Mouse (Mus musculus) retina, postnatal 1 day (tissue): ENCODE data around the gene Foxe3.
"Not testable (repeated sequence)": the region's sequence is repeated elsewhere in the genome, so short reads cannot be mapped to it uniquely, and the experiment has no call there.

Experiments used
- DNase-seq: peaks from one replicate; pipeline ENCODE4 v3.0.0-alpha.2; 2012

The Foxe3 gene

DNA sequence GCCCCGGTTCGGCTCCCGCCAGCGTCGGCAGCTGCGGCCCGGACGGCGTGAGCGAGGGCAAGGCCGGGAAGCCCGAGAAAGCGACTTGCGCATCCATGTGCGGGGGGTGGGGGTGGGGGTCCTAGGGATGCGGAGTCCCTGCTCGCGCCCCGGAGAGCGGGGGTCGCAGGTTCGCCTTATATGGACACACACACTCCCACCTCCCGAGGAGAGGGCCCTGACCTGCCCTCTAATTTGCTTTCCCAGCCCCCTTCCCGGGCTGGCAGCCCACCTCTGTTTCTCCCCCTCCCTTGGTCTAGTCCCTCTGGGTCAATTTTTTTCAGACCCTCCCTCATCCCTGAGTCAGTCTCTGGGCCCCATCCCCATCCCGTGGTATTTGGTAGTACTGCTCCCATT, at the start of gene Foxe3:
TSS of gene Foxe3 (minus strand) at position 97 of the 396 bp plus-strand sequence.
- no peak for DNase-seq

DNA sequence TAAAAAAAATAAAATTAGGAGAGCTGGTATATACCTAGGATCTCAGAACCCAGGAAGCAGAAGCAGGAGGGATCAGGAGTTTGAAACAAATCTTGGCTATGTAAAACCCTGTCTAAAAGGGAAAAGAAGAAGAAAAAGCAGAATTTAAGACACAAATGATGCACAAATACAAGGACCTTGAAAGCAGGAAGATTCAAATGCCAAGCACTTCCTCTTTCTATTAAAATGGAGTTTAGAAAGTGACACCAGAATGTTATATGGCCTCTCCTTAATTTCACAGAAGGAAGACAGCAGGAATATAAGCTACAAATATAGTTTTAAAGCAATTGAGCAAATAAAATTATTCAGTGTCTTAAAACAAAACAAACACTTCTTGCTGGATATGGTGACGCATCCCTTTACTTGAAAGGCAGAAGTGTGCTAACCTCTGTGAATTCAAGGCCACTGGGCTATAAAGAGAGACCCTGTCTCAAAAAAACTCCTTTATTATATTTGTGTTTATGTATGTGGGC, 47.5 kb upstream of the Foxe3 start:
- no peak for DNase-seq

DNA sequence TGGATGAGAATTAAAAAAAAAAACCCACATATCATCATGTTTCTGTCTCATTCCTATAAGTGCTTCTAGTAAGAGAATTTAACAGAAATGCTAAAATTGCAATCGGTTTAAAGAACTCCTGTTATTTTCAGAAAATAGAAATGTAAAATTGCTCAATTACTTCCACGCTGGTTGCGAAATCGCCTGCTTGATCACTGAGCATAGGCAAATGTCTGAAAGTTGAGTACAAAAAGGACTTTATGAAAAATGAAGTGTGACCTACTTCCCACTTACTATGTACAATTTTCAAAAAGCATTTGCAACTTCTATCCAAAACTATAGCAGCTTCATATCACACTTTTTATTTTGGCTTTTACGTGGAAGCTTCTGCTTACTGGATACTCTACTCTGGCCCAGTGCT, 44.9 kb upstream of the Foxe3 start:
- DNase-seq, result no peak

DNA sequence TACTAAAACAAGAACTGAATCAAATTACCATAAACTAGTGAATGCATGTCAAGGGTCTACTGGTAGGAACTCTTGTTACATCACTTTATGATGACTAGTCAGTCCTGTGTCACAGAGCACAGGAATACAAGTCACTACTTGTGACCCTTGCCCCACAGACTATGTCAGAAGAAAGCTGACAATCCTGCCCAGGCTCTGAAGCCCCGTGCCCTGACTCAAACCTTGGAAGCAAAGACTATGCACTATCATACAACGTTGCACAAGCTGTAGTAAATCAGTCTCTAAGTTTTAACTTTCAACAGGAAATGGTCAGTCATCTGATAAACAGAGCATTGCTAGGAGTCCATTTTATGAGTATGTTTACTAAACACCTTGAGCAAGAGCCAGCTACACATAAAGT, 35.1 kb upstream of the Foxe3 start:
- DNase-seq, result not testable (repeated sequence)

DNA sequence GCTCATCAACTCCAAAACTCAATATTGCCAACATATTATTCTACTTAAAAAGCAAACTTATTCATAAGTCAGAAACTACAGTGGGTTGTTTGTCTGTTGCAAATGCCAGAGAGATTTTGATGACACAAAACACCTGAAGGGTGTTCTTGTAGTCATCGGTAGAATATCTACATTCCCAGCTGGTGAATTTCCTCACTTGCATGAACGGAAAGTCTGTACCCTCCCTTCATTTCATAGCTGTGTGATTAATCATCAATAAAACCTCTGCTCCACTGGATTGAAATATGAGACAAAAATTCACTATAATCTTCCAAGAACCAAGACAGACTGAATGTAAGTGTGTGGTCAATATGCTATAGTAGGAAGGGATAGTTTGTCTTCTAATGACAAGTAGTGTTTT, 33.7 kb upstream of the Foxe3 start:
- DNase-seq, result no peak

DNA sequence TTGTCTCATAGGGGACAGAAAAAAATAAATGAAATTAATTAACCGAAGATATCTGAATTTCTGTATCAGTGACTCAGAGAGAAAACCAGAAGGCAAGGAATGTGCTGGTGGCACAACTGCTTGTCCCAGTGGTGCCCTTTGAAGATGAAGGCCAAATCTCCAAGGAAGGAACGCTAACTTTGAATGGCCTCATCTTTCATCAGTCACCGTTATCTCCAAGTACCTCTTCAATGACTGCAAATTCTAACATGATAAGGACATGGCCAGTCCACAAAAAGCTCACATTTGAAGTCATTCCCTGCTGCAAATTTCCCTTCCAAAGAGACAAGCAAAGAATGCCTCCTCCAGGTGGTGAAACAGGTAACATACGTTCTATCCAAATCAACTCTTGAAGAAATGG, 33.0 kb upstream of the Foxe3 start:
- DNase-seq, result no peak

DNA sequence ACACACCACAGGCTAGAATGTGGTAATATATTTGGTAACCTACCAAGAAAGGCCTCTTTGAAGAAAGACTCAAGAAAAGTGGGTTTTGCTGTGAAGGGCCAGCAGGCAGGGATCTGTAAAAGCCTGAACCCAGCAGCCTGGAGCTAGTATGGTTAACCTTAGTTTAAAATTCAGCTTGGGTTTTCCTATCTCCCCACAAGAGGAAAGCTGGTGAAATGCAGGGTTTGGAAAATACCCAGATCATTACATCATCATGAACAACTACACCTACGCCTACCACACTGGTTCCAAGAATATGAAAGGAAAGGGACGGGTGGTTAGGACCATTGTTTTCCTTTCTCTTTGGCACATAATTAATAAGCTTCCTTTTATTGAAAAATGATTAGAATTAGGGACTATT, 32.4 kb upstream of the Foxe3 start:
- DNase-seq, result no peak

DNA sequence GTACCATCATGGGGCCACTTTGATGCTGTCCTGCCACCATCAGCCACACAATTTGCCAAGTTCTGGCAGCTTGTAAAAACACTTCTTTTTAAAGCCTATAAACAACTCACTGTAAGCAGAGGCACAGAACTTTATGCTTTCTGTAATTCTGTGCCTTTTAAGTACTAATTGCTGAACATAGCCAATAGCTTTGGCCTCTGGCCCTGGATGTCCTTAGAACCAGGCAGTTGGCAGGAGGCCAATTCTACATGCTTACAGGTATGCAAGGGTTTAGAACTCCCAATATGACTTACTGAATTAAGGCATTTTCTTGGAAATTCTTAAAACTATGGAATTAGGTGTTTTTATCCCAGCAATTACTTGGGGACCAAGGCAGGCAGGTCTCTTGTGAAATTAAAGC, 31.6 kb upstream of the Foxe3 start:
- no peak for DNase-seq

DNA sequence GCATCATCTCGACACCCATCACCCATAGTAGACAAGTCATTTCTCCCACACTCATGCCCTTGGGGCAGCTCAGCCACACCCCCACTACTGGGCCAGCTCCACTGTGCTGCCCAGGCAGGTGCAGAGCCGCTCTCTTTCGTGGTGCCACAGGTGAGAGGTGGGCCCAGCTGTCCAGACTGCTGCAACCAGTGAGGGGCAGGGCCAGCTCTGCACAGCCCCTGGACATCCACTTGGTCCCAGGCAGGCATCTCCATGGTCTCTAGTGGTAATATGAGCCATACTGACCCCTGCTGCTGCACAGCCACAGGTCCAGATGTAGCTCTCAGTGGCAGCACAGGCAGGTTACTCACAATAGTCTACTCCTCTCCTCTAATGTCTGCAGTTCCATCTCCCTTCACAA, 27.4 kb upstream of the Foxe3 start:
- no peak for DNase-seq

DNA sequence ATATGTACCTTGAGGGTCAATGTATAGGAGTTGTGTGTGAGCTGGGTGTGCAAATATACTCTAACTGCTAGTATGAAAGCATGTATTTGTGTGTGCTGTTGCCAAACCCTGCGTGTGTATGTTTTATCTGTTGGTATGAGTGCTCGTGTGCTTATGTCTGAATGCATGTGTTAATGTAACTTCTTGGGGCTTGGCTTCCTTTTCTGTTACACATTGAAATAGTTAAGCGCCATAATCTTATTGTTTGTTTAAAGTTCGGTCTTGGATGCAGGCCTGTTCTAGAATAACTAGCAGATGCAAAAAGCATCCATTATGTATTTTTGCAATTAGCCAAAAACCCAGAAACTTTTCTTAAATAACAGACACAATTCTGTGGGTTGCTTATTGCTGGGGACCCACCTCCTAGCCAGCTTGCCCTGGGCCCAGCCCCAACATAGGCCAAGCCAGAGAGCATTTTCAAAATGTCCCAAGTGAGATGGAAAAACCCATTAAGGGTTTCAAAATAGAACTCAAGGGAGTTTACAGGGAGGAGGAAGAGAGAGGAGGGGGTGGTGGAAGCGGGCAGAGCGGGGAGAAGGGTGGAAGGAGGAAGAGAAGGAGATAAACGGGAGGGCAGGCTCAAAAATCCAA, 22.2 kb upstream of the Foxe3 start:
- no peak for DNase-seq

DNA sequence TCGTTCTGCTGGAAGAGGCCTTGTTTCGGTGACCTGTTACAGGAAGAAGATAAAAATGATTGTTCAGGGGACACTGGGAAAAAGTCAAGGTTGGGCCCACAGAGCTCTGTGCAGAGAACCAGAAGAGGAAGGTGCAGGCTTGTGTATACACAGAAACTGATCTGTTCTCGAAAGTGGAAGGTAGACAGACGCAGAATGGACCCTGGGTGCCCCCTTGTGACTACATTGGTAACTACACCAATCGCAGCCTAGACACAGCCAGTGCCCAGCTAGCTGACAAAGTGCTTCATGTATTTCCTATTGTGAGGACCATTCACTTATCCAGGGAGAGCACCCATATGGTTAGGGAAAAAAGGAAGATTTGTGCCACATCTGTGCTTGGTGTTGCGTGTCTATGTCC, 21.6 kb upstream of the Foxe3 start:
- DNase-seq, result peak; percentile 78

DNA sequence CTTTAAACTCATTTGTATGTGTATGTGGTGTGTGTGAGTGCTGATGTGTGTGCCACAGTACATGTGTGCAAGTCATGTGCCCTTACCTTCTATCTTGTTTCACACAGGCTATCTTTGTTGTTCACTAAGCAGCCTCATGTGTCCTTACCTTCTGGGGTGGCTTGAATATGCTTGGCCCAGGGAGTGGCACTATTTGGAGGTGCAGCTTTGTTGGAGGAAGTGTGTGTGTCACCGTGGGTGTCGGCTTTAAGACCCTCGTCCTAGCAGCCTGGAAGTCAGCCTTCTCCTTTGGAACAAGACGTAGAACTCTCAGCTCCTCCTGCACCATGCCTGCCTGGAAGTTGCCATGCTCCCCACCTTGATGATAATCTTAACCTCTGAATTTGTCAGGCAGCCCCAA, 20.6 kb upstream of the Foxe3 start:
- no peak for DNase-seq

DNA sequence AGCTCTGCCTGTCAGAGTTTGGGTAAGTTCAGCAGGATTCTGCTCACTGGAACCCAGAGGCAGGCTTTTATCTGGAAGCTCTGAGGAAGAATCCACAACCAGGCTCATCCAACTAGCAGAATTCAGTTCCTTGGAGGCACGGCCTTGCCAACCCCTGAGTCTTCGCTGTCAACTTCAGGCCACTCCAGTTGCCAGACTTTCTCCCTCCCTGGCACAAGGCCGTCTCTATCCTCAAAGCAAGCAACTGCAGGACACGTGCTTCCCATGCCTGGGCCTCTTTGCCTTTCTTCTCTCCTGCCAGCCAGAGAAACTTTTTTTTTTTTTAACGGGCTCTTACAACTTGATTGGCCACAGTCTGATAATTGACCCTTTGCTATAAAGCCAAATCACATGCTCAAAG, 19.2 kb upstream of the Foxe3 start:
- DNase-seq, result peak; percentile 27

DNA sequence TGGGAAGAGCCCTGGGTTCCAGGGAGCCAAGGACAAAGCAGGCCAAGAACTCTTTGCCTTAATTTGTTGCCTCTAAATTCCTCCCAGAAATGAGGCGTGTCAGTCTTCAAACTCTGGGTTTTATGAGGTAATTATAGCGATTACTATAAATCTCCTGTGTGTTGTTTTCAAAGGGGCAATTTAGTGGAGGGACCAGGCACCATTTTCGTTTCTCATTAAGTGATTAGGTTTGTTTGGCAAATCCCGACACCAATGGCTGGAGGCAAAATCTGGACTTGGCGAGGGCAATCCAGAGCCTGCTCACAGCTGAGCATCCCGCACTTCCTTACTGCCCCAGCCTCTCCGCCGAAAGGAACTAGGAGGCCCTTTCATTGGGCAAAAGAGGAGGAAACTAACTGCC, 16.8 kb upstream of the Foxe3 start:
- no peak for DNase-seq

DNA sequence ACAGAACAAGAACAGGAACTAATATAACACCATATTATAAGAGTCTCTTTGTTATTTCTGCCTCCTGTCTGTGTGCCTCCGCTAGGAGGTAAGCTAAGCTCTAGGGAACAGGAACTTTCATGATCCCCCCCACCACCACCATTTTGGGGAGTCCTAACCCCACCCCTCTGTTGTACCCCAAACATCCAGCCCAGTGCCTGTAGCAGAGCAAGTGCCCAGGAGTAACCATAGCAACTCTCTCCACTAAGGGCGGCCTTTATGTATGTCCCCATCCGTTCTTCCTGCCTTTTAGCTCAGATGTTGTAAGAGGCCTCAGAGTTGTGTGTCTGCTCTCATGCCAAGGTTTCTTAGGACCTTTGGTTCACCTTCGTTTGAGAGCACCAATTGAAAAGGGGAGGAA, 16.3 kb upstream of the Foxe3 start:
- DNase-seq, result no peak

DNA sequence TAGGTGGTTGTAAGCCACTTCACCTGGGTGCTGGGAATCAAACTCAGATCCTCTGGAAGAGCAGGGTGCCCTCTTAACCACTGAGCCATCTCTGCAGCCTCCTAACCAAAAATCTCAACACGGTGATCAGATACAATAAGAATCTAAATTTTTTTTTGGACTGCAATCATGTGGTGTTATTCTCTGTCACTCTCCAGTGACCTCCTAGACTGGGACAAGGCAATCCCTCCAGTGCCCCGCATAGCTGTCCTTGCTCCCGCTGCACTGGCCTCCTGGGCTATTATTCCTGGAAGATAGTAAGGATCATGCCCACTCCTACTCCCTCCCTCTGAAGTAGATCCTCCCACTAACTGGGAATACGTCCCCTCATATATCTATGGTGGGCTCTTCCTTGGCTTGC, 15.5 kb upstream of the Foxe3 start:
- no peak for DNase-seq

DNA sequence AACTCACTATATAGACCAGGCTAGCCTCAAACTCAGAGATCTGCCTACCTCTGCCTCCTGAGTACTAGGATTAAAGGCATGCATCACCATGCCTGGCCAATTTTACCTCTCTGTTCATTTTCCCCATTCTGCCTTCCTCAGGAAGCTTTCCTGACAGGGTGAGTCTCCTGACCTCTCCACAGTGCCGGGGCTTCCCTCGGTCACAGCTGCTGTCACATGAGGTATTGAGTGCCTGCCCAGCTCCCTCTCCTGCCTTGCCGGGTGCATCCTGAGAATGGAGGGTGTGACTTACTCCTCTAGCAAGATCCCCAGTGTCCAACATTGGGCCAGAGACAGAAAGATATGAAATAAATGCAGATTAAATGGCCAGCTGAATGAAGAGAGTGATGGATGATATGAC, 12.4 kb upstream of the Foxe3 start:
- DNase-seq, result no peak

DNA sequence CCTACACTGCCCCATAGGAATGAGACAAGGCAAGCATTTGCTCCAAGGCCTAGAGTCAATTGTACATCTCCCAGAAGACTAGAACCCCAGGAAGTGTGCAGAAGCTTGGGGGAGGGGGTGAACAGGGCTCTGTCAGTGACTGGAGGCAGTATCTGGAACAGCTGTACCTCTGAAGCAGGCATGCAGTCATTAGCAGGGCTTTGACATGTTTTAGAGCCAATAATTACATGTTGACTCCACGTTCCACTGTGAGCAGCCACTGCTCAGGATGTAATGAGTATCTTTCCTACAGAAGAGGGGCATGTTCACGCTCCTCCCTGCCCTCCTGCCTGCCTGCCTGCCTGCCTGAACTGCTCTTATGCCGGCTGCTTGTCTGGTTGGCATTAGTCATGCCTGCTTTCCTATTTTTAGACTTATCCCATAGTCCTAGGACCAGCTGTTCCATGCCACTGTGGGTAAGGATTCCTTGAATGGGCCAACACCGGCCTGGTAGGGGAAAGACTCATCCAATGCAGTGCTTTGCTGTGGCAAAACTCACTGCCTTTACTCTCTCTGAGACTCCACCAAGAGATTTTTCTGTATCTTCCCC, 11.7 kb upstream of the Foxe3 start:
- no peak for DNase-seq

DNA sequence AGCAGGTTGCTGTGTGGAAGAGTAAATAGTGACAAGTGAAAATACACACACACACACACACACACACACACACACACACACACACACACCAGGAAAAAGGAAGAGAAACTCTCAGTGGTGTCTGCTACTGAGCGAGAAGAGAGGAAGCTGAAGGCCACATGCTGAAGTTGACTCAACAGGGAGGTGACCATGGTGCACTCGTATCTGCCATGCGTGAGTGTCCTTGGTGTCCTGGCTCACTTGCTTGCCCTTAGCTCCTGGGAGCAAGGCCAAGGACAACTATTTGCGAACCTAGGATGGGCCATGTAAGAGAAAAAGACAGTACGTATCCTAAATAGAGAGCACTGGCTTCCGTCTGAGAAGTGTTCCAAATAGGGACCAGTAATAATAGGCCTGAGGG, 8.4 kb upstream of the Foxe3 start:
- no peak for DNase-seq

DNA sequence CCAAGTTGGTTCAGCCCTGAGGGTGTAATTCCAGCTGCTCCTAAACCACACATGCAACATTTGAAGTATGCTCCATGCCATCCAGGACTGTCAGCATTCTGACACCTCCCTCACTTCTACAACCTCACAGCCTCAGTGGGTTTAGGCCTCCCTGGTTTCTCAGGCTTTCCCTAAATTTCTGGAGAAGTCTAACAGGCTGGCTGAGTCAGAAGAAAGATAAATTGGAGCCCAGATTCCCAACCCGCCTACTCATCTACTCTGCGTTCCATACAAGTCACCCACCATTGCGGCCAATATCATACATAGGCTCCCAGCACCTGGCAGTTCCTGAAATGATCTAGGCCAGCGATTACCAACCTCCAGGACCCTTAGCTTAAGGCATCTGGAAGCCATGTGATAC, 6.9 kb upstream of the Foxe3 start:
- DNase-seq, result no peak

DNA sequence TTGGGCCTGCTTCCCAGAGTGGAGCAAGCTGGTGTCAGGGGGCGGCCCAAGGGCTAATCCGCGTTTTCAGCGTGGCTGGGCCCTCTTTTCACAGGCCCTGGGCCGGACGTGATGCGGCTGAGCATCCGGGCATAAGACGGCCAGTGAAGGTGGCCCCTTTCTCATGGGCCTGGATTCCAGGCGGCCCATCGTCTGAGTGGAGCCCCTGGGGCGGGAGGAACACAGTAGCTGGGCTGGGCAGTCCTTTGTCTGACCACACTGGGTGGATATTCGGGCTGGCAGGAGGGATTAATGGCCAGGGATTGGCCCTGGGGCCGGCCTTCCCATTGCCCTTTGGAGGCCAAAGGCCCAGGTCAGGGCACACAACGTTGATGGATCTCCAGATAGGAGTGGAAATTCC, 3.3 kb upstream of the Foxe3 start:
- peak; percentile 45 for DNase-seq

DNA sequence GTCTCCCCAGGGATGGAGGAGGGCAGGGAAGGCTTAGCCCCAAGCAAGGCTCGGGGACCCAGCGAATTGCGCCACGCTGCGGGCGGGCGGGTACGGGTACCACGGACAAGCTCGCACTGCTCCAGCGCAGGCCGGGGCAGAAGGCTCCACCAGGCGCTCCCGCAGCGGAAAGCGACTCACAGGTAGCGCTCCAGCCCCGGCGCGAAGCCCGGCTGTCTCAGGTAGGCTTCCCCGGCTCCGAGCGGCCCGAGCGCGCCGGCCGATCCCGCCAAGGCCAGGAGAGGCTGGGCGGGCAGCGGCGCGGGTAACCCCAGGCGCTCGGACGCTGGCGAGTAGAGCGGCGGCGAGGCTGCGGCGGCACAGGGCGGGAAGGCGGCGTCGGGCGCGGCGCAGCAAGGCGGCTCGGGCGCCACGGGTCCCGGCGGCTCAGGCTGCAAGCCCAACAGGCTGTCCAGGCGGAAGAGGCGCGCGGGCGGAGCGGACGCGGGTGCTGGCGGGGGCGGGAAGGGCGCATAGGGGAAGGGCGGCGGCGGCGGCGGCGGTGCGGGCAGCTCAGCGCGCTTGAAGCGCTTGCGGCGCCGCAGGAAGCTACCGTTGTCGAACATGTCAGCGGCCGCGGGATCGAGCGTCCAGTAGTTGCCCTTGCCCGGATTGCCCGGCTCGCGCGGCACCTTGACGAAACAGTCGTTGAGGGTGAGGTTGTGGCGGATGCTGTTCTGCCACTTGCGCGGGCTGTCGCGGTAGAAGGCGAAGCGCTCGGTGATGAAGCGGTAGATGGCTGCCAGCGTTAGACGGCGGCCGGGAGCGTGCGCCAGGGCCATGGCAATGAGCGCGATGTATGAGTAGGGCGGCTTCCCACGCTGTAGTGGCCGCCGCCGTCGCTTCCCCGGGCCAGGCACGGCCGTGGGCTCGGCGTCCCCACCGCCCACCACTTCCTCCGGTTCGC, 569 bp downstream of the Foxe3 start:
- no peak for DNase-seq

DNA sequence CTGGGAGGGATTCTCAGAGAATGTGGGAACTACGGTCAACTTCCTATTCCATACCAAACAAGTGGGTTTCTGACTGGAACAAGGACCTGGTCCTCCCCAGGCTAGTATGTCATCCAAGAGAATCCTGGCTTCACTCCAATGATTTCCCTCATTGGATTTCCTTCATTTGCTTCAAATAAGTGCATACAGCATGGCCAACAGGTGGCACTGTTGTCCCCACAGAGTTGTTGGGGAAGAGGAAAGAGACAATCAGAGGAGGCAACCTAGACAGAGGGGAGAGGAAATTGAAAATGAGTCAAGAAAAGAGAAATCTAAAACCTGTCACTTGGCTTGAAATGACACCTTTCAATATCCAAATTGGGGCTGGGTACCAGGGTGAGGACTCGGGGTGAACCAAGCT, 8.7 kb downstream of the Foxe3 start:
- DNase-seq, result peak; percentile 82

DNA sequence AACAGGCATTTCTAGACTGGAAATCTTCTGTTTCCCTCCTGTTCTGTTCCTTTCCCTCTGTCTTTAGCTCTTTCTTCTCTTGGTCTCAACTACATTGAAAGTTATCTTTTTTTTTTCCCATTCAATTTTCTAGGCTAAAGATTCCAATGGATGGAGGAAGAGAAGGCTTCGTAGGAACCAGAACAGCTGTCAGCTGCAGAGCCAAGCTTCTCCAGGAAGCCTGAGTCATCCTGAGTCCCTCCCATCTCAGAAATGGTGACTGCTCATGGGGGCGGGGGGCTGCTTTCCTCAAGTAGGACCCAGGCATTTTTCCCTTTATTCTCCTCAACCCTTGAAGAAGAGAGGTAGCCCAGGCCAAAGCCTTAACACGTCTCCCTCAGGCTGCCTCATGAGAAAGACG, 9.8 kb downstream of the Foxe3 start:
- no peak for DNase-seq
